Mouse (Mus musculus) MEL (cell line): ENCODE data around the gene Tmem256. TPM values are rescaled to one million over a fixed set of nuclear protein-coding genes. Genes with fewer than 3 reads are reported as not detected.

Experiments used
- DNase-seq: peaks from one replicate; pipeline ENCODE4 v3.0.0; 2011; ENCODE audit warnings: low read depth, low spot score
- H3K27ac ChIP-seq: 2 replicates; pipeline ENCODE4 v1.5.1; 2012; ENCODE audit warnings: low read depth, mild to moderate bottlenecking, control low read depth, low read length, moderate library complexity; ENCODE audit not compliant: control insufficient read depth
- H3K27me3 ChIP-seq, 2 experiments: fragments of 150-350 bp in 1 of 2; sonication (generic) in 1 of 2; 2 replicates each; pipeline ENCODE4 v1.6.1; 2012; ENCODE audit warnings: low read length in 2 of 2, mild to moderate bottlenecking in 2 of 2, improper control_type of control experiment in 1 of 2, moderate library complexity in 1 of 2; ENCODE audit not compliant: insufficient read depth in 2 of 2, control insufficient read depth in 1 of 2
- H3K36me3 ChIP-seq, 2 experiments: 2 replicates each; pipeline ENCODE4 v1.6.1; 2012 to 2014; ENCODE audit warnings: low read length in 2 of 2, improper control_type of control experiment in 1 of 2, inconsistent platforms in 1 of 2, mild to moderate bottlenecking in 1 of 2; ENCODE audit not compliant: insufficient read depth in 2 of 2, control insufficient read depth in 1 of 2
- H3K4me1 ChIP-seq, 2 experiments: fragments of 150-350 bp in 1 of 2; sonication (generic) in 1 of 2; 2 replicates each; pipeline ENCODE4 v1.6.1; 2012; ENCODE audit warnings: low read length in 2 of 2, improper control_type of control experiment in 1 of 2, mild to moderate bottlenecking in 1 of 2; ENCODE audit not compliant: insufficient read depth in 2 of 2, control insufficient read depth in 1 of 2
- H3K4me3 ChIP-seq, 2 experiments: fragments of 150-350 bp in 1 of 2; sonication (generic) in 1 of 2; 2 replicates each; pipeline ENCODE4 v1.5.1; 2012; ENCODE audit warnings: low read depth in 2 of 2, low read length in 2 of 2, mild to moderate bottlenecking in 2 of 2, moderate library complexity in 2 of 2, control low read depth in 1 of 2, improper control_type of control experiment in 1 of 2; ENCODE audit not compliant: control insufficient read depth in 1 of 2, insufficient read depth in 1 of 2
- H3K79me2 ChIP-seq: 2 replicates; pipeline ENCODE4 v1.6.1; 2012; ENCODE audit warnings: mild to moderate bottlenecking, low read length, moderate library complexity; ENCODE audit not compliant: control insufficient read depth, poor library complexity, insufficient read depth
- H3K9ac ChIP-seq: 2 replicates; pipeline ENCODE4 v1.6.1; 2012; ENCODE audit warnings: low read depth, mild to moderate bottlenecking, control low read depth, low read length, moderate library complexity; ENCODE audit not compliant: control insufficient read depth, poor library complexity, severe bottlenecking
- H3K9me3 ChIP-seq: fragments of 150-350 bp; sonication (generic); replicated peaks from 2 replicates; pipeline ENCODE4 v1.6.1; 2012; ENCODE audit warnings: mild to moderate bottlenecking, low read length, improper control_type of control experiment, moderate library complexity; ENCODE audit not compliant: insufficient read depth
- CHD1 ChIP-seq: IDR thresholded peaks from 2 replicates; pipeline ENCODE4 v1.6.1; 2012; ENCODE audit warnings: low read depth, mild to moderate bottlenecking, inconsistent platforms, low read length, improper control_type of control experiment
- CTCF ChIP-seq, 3 experiments: IDR thresholded peaks in 2 of 3; conservative IDR thresholded peaks in 1 of 3; 2 replicates each; pipeline ENCODE4 v1.5.1; 2011 to 2012; ENCODE audit warnings: low read length in 3 of 3, low read depth in 2 of 3, mild to moderate bottlenecking in 2 of 3, improper control_type of control experiment in 1 of 3, inconsistent platforms in 1 of 3, mixed read lengths in 1 of 3, moderate library complexity in 1 of 3; ENCODE audit not compliant: control insufficient read depth in 1 of 3, insufficient read depth in 1 of 3, poor library complexity in 1 of 3, severe bottlenecking in 1 of 3
- E2F4 ChIP-seq: IDR thresholded peaks from 2 replicates; pipeline ENCODE4 v1.6.1; 2011; ENCODE audit warnings: low read depth, low read length, improper control_type of control experiment, borderline replicate concordance
- EP300 ChIP-seq, 2 experiments: IDR thresholded peaks; 2 replicates each; pipeline ENCODE4 v1.6.1; 2011; ENCODE audit warnings: improper control_type of control experiment in 2 of 2, low read length in 2 of 2, low read depth in 1 of 2, mild to moderate bottlenecking in 1 of 2
- GATA1 ChIP-seq: IDR thresholded peaks from 2 replicates; pipeline ENCODE4 v1.6.1; 2011; ENCODE audit warnings: low read depth, low read length, improper control_type of control experiment
- HCFC1 ChIP-seq: IDR thresholded peaks from 2 replicates; pipeline ENCODE4 v1.6.1; 2012; ENCODE audit warnings: low read depth, mild to moderate bottlenecking, inconsistent platforms, low read length, improper control_type of control experiment, moderate library complexity
- JUND ChIP-seq: IDR thresholded peaks from 2 replicates; pipeline ENCODE4 v1.6.1; 2011; ENCODE audit warnings: low read depth, mild to moderate bottlenecking, improper control_type of control experiment, low read length
- KAT2A ChIP-seq: conservative IDR thresholded peaks from 2 replicates; pipeline ENCODE4 v1.6.1; 2012; ENCODE audit warnings: low read depth, low read length, improper control_type of control experiment, inconsistent platforms
- MAFK ChIP-seq: IDR thresholded peaks from 2 replicates; pipeline ENCODE4 v1.6.1; 2011; ENCODE audit warnings: low read depth, mild to moderate bottlenecking, low read length, improper control_type of control experiment, borderline replicate concordance
- MEF2A ChIP-seq: IDR thresholded peaks from 2 replicates; pipeline ENCODE4 v1.6.1; 2014; ENCODE audit warnings: low read depth, mild to moderate bottlenecking, inconsistent platforms, low read length, improper control_type of control experiment; ENCODE audit not compliant: poor library complexity, insufficient replicate concordance, severe bottlenecking; ENCODE audit errors: extremely low read depth
- MXI1 ChIP-seq: IDR thresholded peaks from 2 replicates; pipeline ENCODE4 v1.6.1; 2011; ENCODE audit warnings: mild to moderate bottlenecking, low read depth, low read length, improper control_type of control experiment
- MYB ChIP-seq: IDR thresholded peaks from 2 replicates; pipeline ENCODE4 v1.6.1; 2011; ENCODE audit warnings: mild to moderate bottlenecking, low read depth, low read length, improper control_type of control experiment
- MYC ChIP-seq: IDR thresholded peaks from 2 replicates; pipeline ENCODE4 v1.6.1; 2011; ENCODE audit warnings: low read depth, mild to moderate bottlenecking, low read length, improper control_type of control experiment, moderate library complexity
- NELFE ChIP-seq: IDR thresholded peaks from 2 replicates; pipeline ENCODE4 v1.6.1; 2011; ENCODE audit warnings: low read depth, low read length, improper control_type of control experiment
- POLR2A ChIP-seq, 2 experiments: IDR thresholded peaks; 2 replicates each; pipeline ENCODE4 v1.6.1; 2011 to 2012; ENCODE audit warnings: low read length in 2 of 2, mild to moderate bottlenecking in 2 of 2, control low read depth in 1 of 2, improper control_type of control experiment in 1 of 2, low read depth in 1 of 2, moderate library complexity in 1 of 2; ENCODE audit not compliant: control insufficient read depth in 1 of 2, insufficient read depth in 1 of 2, poor library complexity in 1 of 2
- POLR2AphosphoS2 ChIP-seq: IDR thresholded peaks from 2 replicates; pipeline ENCODE4 v1.6.1; 2011; ENCODE audit warnings: low read length, improper control_type of control experiment
- POLR2AphosphoS5 ChIP-seq: IDR thresholded peaks from 2 replicates; pipeline ENCODE4 v1.6.1; 2012; ENCODE audit warnings: low read depth, borderline replicate concordance, mild to moderate bottlenecking, inconsistent platforms, low read length, moderate library complexity, mixed read lengths
- RAD21 ChIP-seq: IDR thresholded peaks from 2 replicates; pipeline ENCODE4 v1.6.1; 2011; ENCODE audit warnings: mild to moderate bottlenecking, low read depth, low read length, improper control_type of control experiment
- RCOR1 ChIP-seq: IDR thresholded peaks from 2 replicates; pipeline ENCODE4 v1.6.1; 2012; ENCODE audit warnings: low read depth, mild to moderate bottlenecking, inconsistent platforms, low read length, improper control_type of control experiment
- SIN3A ChIP-seq: IDR thresholded peaks from 2 replicates; pipeline ENCODE4 v1.6.1; 2012; ENCODE audit warnings: low read length, improper control_type of control experiment, inconsistent platforms
- SMC3 ChIP-seq: IDR thresholded peaks from 2 replicates; pipeline ENCODE4 v1.6.1; 2011; ENCODE audit warnings: low read depth, low read length, improper control_type of control experiment
- TAL1 ChIP-seq: IDR thresholded peaks from 2 replicates; pipeline ENCODE4 v1.6.1; 2012; ENCODE audit warnings: mild to moderate bottlenecking, inconsistent platforms, low read length, moderate library complexity, mixed read lengths
- TBP ChIP-seq: IDR thresholded peaks from 2 replicates; pipeline ENCODE4 v1.8.0; 2011; ENCODE audit warnings: low read depth, low read length, improper control_type of control experiment
- TCF12 ChIP-seq: IDR thresholded peaks from 2 replicates; pipeline ENCODE4 v1.6.1; 2014; ENCODE audit warnings: low read depth, mild to moderate bottlenecking, inconsistent platforms, low read length, improper control_type of control experiment, moderate library complexity
- UBTF ChIP-seq: IDR thresholded peaks from 2 replicates; pipeline ENCODE4 v1.6.1; 2012; ENCODE audit warnings: low read depth, mild to moderate bottlenecking, inconsistent platforms, low read length, improper control_type of control experiment, moderate library complexity, borderline replicate concordance; ENCODE audit not compliant: insufficient read depth
- USF1 ChIP-seq: IDR thresholded peaks from 2 replicates; pipeline ENCODE4 v1.6.1; 2014; ENCODE audit warnings: low read depth, mild to moderate bottlenecking, inconsistent platforms, low read length, improper control_type of control experiment, moderate library complexity
- ZKSCAN1 ChIP-seq: IDR thresholded peaks from 2 replicates; pipeline ENCODE4 v1.6.1; 2012; ENCODE audit warnings: low read depth, mild to moderate bottlenecking, inconsistent platforms, low read length, improper control_type of control experiment, moderate library complexity
- ZMIZ1 ChIP-seq: IDR thresholded peaks from 2 replicates; pipeline ENCODE4 v1.6.1; 2012; ENCODE audit warnings: low read depth, mild to moderate bottlenecking, inconsistent platforms, low read length, improper control_type of control experiment, moderate library complexity
- ZNF384 ChIP-seq: IDR thresholded peaks from 2 replicates; pipeline ENCODE4 v1.6.1; 2012; ENCODE audit warnings: low read depth, mild to moderate bottlenecking, inconsistent platforms, low read length, improper control_type of control experiment
- polyA plus RNA-seq, 2 experiments: library from polyadenylated mRNA; stranded (reverse) in 1 of 2; unstranded in 1 of 2; fragments of >175 nt in 1 of 2; fragments of >200 nt in 1 of 2; gene quantifications; 2 replicates each; pipeline versions ENCODE4 v1.2.1 to v1.2.4; 2012; ENCODE audit warnings: low replicate concordance in 2 of 2, low read depth in 1 of 2; ENCODE audit not compliant: insufficient read length in 2 of 2, insufficient read depth in 1 of 2, missing spikeins in 1 of 2
- total RNA-seq: library from RNA; depleted of rRNA; stranded (reverse); fragments of 300-350 nt; gene quantifications from 2 replicates; pipeline ENCODE4 v1.2.3, GENCODE M21; 2012

The Tmem256 gene
- total and polyA plus RNA-seq, 3 experiments, result 181 to 190 TPM; not detected in 1

DNA sequence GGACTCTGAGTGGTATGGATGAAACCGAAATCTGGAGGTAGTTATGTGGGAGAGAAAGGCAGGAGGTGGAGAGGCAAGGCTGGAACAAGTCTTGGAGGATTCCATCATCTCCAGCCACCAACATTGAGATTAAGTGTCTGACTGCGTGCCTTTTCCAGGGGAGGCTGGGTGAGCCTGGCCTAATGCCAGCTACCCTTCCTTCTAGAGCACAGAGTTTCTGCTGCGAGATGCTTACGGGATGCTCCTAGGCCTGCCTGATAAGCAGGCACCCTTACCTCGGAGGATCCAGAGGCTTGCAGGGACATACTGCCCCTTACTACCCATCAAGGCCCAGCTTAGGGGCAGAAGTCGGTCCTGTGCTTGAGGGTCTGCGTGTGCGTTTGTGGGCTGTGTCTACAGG, 4.8 kb upstream of the Tmem256 start:
- no peaks in the 10 kb centered on the region for H3K9me3 ChIP-seq
- peaks cover 1% of the 10 kb centered on the region; the same call in 1 of the 2 replicates for H3K79me2 ChIP-seq
- peak; percentile 89 for DNase-seq
- TF ChIP-seq KAT2A, result no peak
- TF ChIP-seq POLR2AphosphoS5, result no peak
- no peak for TF ChIP-seq ZNF384
- no peak; the same call in 1 of the 2 replicates for TF ChIP-seq ZMIZ1
- peak; percentile 64; the same call in 1 of the 2 replicates for TF ChIP-seq ZKSCAN1
- 0 out of 2 replicates have a peak, but pooled peaks have one; percentile 14 for TF ChIP-seq TAL1
- no peak for TF ChIP-seq RAD21
- peak; percentile 29; the same call in 1 of the 2 replicates for TF ChIP-seq TCF12
- TF ChIP-seq MEF2A, result no peak
- no peak for TF ChIP-seq NELFE
- TF ChIP-seq SMC3, result peak; percentile 4; the same call in 1 of the 2 replicates
- no peak for TF ChIP-seq RCOR1
- no peak; the same call in 1 of the 2 replicates for TF ChIP-seq MYC
- no peak; a peak in 1 of 4 replicates for TF ChIP-seq POLR2A (IDR thresholded peaks at IDR 0.05; ENCODE audit: control insufficient read depth in 1 of 2, insufficient read depth in 1 of 2, low read depth in 1 of 2, low read length in 2 of 2, poor library complexity in 1 of 2)
- no peak for TF ChIP-seq JUND
- TF ChIP-seq POLR2AphosphoS2, result peak; percentile 40; the same call in 1 of the 2 replicates
- no peak for TF ChIP-seq UBTF
- no peak for TF ChIP-seq CHD1
- peak; percentile 52 for TF ChIP-seq TBP
- peak; percentile 45; the same call in 1 of the 2 replicates for TF ChIP-seq GATA1
- TF ChIP-seq HCFC1, result no peak
- TF ChIP-seq EP300 (IDR thresholded peaks at IDR 0.05; ENCODE audit: low read depth in 1 of 2, low read length in 2 of 2), result no peak; a peak in 1 of 4 replicates
- no peak for TF ChIP-seq CTCF (IDR thresholded peaks at IDR 0.05 in 2 of 3, conservative IDR thresholded peaks at IDR 0.05 in 1 of 3; ENCODE audit: control insufficient read depth in 1 of 3, insufficient read depth in 1 of 3, low read depth in 2 of 3, low read length in 3 of 3, poor library complexity in 1 of 3, severe bottlenecking in 1 of 3)
- no peak for TF ChIP-seq MXI1
- no peak for TF ChIP-seq USF1
- no peak for TF ChIP-seq E2F4
- no peak for TF ChIP-seq MYB
- TF ChIP-seq SIN3A, result no peak
- TF ChIP-seq MAFK, result no peak
- TF ChIP-seq, all 39 proteins: peak for 7
- peak overlapping the region; percentile 47 to 55 for H3K4me3 ChIP-seq
- no peaks in the 10 kb centered on the region; a peak in 1 of 4 replicates for H3K27me3 ChIP-seq
- H3K27ac ChIP-seq, result peak overlapping the region; percentile 46
- H3K9ac ChIP-seq, result peak overlapping the region; percentile 74
- H3K36me3 ChIP-seq, result peaks cover 2 to 10% of the 10 kb centered on the region in 2 experiments; a peak in 2 of 4 replicates
- peaks cover 7 to 22% of the 10 kb centered on the region in 2 experiments for H3K4me1 ChIP-seq
